Mouse (Mus musculus): Measurements from ENCODE around the gene BC005537.

Gene BC005537

DNA sequence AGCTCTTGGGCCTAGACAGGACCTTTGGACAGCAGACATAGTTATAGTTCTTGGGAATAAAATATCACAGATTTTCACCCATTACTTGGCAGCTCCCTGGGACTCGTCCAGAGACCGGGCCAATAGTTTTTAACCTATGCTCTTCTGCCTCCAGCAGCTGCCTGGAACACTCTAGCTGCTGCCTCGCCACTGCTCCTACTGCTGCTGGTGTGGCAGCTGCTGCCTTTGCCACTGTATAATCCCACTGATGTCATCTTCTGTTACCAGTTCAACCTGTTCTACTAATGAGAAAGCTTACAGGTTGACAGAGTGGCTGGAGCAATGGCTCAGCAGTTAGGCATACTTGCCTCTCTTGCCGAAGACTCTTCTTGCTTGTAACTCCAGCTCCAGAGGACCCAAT is 47.9 kb downstream of the BC005537 start:
- DNase-seq, result no peak

DNA sequence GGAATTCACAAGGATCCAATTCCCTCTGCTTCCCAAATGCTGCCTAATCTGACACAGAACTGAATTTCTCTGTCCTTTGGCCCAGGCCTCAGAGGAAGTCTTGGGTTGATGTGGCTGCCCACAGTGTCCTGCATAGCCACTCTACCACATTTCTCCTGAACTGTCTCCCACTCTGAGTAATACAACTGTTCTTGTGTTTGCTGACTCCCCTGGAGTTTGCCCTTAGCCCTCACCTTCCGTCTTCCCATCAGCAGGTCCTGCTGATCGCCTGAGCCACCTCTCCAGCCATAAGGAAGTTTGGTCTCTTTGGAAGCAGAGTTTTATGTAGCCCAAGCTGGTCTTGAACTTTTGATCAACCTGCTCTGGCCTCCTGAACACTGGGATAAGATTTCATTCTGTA is 50.5 kb downstream of the BC005537 start:
- DNase-seq, result no peak

DNA sequence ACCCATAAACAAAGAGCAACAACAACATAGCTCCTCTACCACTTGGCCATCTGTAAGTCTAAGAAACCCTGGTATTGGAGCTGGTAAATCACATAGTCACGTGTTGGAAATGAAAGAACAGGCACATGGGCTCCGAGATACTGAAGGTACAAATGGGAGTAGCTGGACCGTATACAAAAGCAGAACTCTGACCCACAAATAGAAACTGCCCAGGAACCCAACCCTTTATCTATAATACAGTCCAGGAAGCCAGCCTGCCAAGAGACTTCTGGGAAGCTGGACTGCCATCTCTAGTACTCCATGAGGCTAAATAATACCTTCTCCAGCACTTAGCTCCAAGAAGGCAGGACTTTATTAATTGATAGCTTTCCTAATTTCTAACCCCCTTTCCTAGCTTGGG is 51.1 kb downstream of the BC005537 start:
- no peak for DNase-seq

DNA sequence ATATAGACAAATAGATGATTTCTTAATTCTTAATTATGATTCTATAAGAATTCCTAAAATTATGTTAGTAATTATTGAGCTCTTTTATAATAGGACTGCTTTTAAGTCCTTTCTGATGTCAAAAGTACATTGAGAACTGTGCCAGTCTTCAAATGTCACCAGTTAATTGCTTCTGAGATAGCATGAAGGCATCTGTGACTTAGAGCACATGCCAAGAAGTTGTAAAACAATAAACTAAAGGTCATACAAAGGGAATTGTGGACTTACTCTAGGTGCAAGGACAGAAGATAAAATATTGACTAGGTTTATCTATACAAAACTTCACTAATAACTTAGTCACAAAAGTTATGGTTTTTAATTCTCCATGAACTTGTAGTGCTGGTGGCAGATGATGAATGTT is 57.7 kb downstream of the BC005537 start:
- DNase-seq, result no peak

GRCm38 (mm10) chr13:24861084-24861483 is 59.6 kb downstream of the BC005537 start:
- no peak for DNase-seq

DNA sequence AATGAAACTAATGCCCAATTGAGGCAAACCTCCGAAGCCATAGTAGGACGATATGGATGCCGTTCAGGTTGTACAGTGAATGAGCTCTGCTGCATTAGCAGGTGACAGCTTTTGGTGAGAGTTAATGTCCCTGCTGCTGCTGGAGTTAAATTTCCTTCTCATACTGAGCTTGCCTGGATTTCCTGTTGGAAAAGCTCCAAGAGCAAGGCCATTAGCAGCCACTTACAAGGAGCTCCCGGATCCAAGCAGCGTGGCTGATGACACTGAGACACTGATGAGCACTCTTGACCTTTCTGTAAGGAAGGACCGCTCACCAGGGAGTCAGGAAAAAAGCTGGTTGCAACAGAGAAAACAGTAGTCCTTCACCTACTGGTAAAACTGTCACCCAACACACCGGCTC is 60.6 kb downstream of the BC005537 start:
- no peak for DNase-seq

DNA sequence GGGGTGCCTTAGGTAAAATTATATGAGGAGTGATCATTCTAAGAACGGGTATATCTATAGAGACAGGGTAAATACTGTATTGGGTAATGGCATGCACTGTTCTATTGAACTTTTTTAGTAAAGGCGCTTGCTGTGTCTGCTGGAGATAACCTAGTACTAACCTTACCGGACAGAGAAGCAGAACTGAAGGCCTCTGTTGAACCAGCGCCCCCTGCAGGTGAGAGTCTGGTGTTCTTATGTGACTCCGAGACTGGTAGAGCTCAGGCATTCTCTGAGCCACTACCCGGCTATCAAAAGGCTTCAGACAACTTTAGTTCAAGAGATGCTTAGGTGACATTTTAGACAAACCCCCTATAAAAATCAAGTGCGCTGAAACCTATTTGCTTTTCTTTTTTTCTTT is 61.1 kb downstream of the BC005537 start:
- peak; percentile 59 to 67 for DNase-seq

Data from thymus, postnatal 36 days (tissue).